In the genomic region with DNA sequence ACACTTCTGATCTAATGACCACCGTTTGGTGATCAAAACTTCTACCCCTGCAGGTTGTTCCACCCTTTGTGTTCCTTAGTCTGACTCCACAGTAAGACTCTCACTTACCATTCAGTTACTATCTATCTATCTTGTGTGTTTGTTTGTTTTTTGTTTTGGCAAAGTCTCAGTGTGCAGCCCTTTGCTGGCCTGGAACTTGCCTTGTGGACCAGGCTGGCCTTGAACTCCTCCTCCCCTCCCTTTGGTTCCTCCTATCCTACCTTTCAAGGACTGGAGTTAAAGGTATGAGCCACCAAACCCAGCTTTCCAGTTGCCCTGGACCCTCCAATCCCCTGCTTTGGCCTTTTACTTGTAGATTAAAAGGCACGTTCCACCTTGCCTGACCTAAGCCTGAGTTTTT, we compare ENCODE assay signal across 17 mouse cellular contexts. TPM values are rescaled to one million over a fixed set of nuclear protein-coding genes. Genes with fewer than 3 reads are reported as not detected.
A peak's percentile ranks its signal among the peaks of the same experiment; 100 is the strongest.
DNase-seq lines count a peak whose midpoint lies in the region; ATAC-seq and TF ChIP-seq lines count a peak whose summit lies in the region.
"Had no signal": no experiment of that assay in that cellular context is flagged by ENCODE, and none has a peak within 500 bp of the region (broad histone marks: within the 10 kb centered on the region; RNA-seq: fewer than 3 reads in every experiment).

No protein-coding gene starts in this region.

- 73% methylated on average over 2 of the region's 2 CpGs for WGBS in kidney, postnatal 0 days
- 64% methylated on average over 2 of the region's 2 CpGs for WGBS in macrophage (ENCODE audit: missing documents)

- H3K36me3 ChIP-seq in kidney, postnatal 0 days (ENCODE audit: insufficient read depth, low read length): no peaks in the 10 kb centered on the region
- peaks cover 5% of the 10 kb centered on the region; the same call in 1 of the 2 replicates for H3K36me3 ChIP-seq in macrophage (ENCODE audit: inconsistent target)
- H3K36me3 ChIP-seq: limb, embryonic 12.5 days had no signal

- H3K4me2 ChIP-seq in kidney, postnatal 0 days (ENCODE audit: low read length): peak overlapping the region; percentile 76

- H3K9ac ChIP-seq in kidney, postnatal 0 days (ENCODE audit: low read depth, low read length): no peak overlapping the region
- H3K9ac ChIP-seq: limb, embryonic 12.5 days had no signal

- no peaks in the 10 kb centered on the region for H3K9me3 ChIP-seq in kidney, postnatal 0 days (replicated peaks; ENCODE audit: low read length)
- H3K9me3 ChIP-seq: limb, embryonic 12.5 days had no signal

- H3K4me1 ChIP-seq in kidney, postnatal 0 days (replicated peaks; ENCODE audit: insufficient read depth, low read length): no peaks in the 10 kb centered on the region; the same call in 1 of the 2 replicates
- no peaks in the 10 kb centered on the region for H3K4me1 ChIP-seq in brown adipose tissue, adult 24 weeks (ENCODE audit: control insufficient read depth, insufficient read depth, insufficient read length, low read length)

- H3K27me3 ChIP-seq in kidney, postnatal 0 days (ENCODE audit: insufficient read depth, low read length): no peaks in the 10 kb centered on the region

- ATAC-seq in kidney, postnatal 0 days (replicated peaks; ENCODE audit: low FRiP score, low read depth): no peak
- ATAC-seq: inflammation-experienced regulatory T-cells, adult 6 months had no signal

- TF ChIP-seq CTCF in kidney, postnatal 0 days (IDR thresholded peaks at IDR 0.05; ENCODE audit: low read depth): no peak

- no peak overlapping the region for H3K27ac ChIP-seq in kidney, postnatal 0 days
- H3K27ac ChIP-seq in brown adipose tissue, adult 24 weeks (replicated peaks; ENCODE audit: low read depth, low read length): peak overlapping the region; percentile 84
- H3K27ac ChIP-seq in macrophage: peak overlapping the region; percentile 95
- H3K27ac ChIP-seq: limb, embryonic 12.5 days had no signal

- peak overlapping the region; percentile 43; the same call in 1 of the 2 replicates for H3K4me3 ChIP-seq in kidney, postnatal 0 days (replicated peaks; ENCODE audit: low read depth, low read length)
- H3K4me3 ChIP-seq in brown adipose tissue, adult 24 weeks (ENCODE audit: insufficient read depth, low read depth, low read length): peak overlapping the region; percentile 45
- peak overlapping the region; percentile 91 for H3K4me3 ChIP-seq in macrophage (ENCODE audit: inconsistent target)
- H3K4me3 ChIP-seq: myocyte had no signal

- peaks cover 70% of the 10 kb centered on the region for H3K79me2 ChIP-seq in macrophage (ENCODE audit: inconsistent target)

- DNase-seq in adrenal gland, adult (ENCODE audit: inconsistent age in 2 of 2, low spot score in 1 of 2): peak; percentile 36 to 84
- DNase-seq in adrenal gland, postnatal 4 days (ENCODE audit: low spot score in 2 of 2): no peak
- DNase-seq in kidney, postnatal 0 days (ENCODE audit: low spot score): no peak
- no peak for DNase-seq in kidney, postnatal 4 days
- DNase-seq in gastrocnemius, postnatal 4 days (ENCODE audit: low spot score in 2 of 2): no peak
- no peak for DNase-seq in cerebellum, adult 11-12 months
- DNase-seq: cerebellum, adult 9-10 months; embryo, embryonic 11 days; heart, adult 11 months; heart, postnatal 14 days; layer of hippocampus, postnatal 36 days; right cerebral cortex, postnatal 25 days had no signal

RNA-seq across cellular contexts. Expression of gene Rbm47, which starts 23.8 kb away (rescaled TPM):
- total RNA-seq in adrenal gland, postnatal 4 days (2021): 10 to 100 TPM; 63.2 to 73.3 TPM
- polyA plus RNA-seq in kidney, postnatal 0 days (2015; fragmentation: Nextera tagmentation; extraction: Ambion mirVana): 105 and 119 TPM in 2 replicates
- 36.3 and 37.5 TPM in 2 replicates for polyA plus RNA-seq in brown adipose tissue, adult 24 weeks (2012; ENCODE audit: insufficient read depth, insufficient read length, missing spikeins)
- total RNA-seq in macrophage (2018; cell fraction: chromatin; rRNA removed): 100 to 1,000 TPM; 212 to 432 (median 310) TPM
- 100 to 1,000 TPM in 10 of 26 experiments, 10 to 100 TPM in 16; 76.7 to 169 (median 96.4) TPM for total RNA-seq in macrophage (2018; cell fraction: cytosol; rRNA removed)
- total RNA-seq in macrophage (2018; cell fraction: nucleus; rRNA removed): 100 to 1,000 TPM; 195 to 431 (median 259) TPM
- polyA plus RNA-seq in macrophage (2018): 35.3 to 62.0 TPM (median 41.0 TPM) in 3 replicates
- 1 to 10 TPM; 2.7 to 6.7 TPM for total RNA-seq in gastrocnemius, postnatal 4 days (2021)

Comparison
In these comparisons a context has a peak if more than half of its experiments do, and no peak if none do; other contexts are left out.
1. DNase-seq: peak in adrenal gland, adult (2 of 2); none in adrenal gland, postnatal 4 days (0 of 2), kidney, postnatal 0 days (single experiment), kidney, postnatal 4 days (0 of 2), gastrocnemius, postnatal 4 days (0 of 2) and cerebellum, adult 11-12 months (single experiment).
2. Peak in every context shown above with its lines, with median percentiles within 50 percentile points of each other: H3K4me3 ChIP-seq.